Mouse (Mus musculus) neural tube, embryonic 13.5 days (tissue): ENCODE measurements around the gene Csnk1g2. TPM values are rescaled to one million over a fixed set of nuclear protein-coding genes. Genes with fewer than 3 reads are reported as not detected.

Experiments used
- ATAC-seq: fragments of 200-750 bp; cut with Nextera tagmentation; 2 replicates; pipeline ENCODE4 v1.8.0; 2017; ENCODE audit warnings: low read depth, mild to moderate bottlenecking, moderate TSS enrichment, moderate library complexity
- H3K27ac ChIP-seq: fragments of 300-500 bp; sonication (generic); replicated peaks from 2 replicates; pipeline ENCODE4 v1.5.1; 2015; ENCODE audit warnings: moderate library complexity, mild to moderate bottlenecking, inconsistent platforms
- H3K27me3 ChIP-seq: fragments of 300-500 bp; sonication (generic); 2 replicates; pipeline ENCODE4 v1.6.1; 2015; ENCODE audit warnings: mild to moderate bottlenecking, inconsistent platforms
- H3K36me3 ChIP-seq: fragments of 300-500 bp; sonication (generic); 2 replicates; pipeline ENCODE4 v1.6.1; 2015; ENCODE audit warnings: mild to moderate bottlenecking, inconsistent platforms
- H3K4me1 ChIP-seq: fragments of 300-500 bp; sonication (generic); replicated peaks from 2 replicates; pipeline ENCODE4 v1.6.1; 2015; ENCODE audit warnings: inconsistent platforms
- H3K4me2 ChIP-seq: fragments of 300-500 bp; sonication (generic); 2 replicates; pipeline ENCODE4 v1.6.1; 2015; ENCODE audit warnings: inconsistent platforms, mild to moderate bottlenecking, moderate library complexity
- H3K4me3 ChIP-seq: fragments of 300-500 bp; sonication (generic); 2 replicates; pipeline ENCODE4 v1.5.1; 2015; ENCODE audit warnings: mild to moderate bottlenecking, inconsistent platforms
- H3K9ac ChIP-seq: fragments of 300-500 bp; sonication (generic); 2 replicates; pipeline ENCODE4 v1.6.1; 2015; ENCODE audit warnings: moderate library complexity, mild to moderate bottlenecking, inconsistent platforms
- H3K9me3 ChIP-seq: fragments of 300-500 bp; sonication (generic); 2 replicates; pipeline ENCODE4 v1.6.1; 2016; ENCODE audit warnings: inconsistent platforms
- WGBS: fragments of 180-500 bp; shearing (Covaris S2); methylation state at CpG from one replicate; pipeline ENCODE4 v1.1.7; 2015; 5-methylcytosine and 5-hydroxymethylcytosine counted together
- polyA plus RNA-seq: library from polyadenylated mRNA; unstranded; fragments of >200 nt; fragmentation: Nextera tagmentation; extraction: Ambion mirVana; gene quantifications from 2 replicates; pipeline ENCODE4 v1.2.1, GENCODE M21; 2015

The Csnk1g2 gene
- polyA plus RNA-seq, result 98.0 and 110 TPM in 2 replicates

DNA sequence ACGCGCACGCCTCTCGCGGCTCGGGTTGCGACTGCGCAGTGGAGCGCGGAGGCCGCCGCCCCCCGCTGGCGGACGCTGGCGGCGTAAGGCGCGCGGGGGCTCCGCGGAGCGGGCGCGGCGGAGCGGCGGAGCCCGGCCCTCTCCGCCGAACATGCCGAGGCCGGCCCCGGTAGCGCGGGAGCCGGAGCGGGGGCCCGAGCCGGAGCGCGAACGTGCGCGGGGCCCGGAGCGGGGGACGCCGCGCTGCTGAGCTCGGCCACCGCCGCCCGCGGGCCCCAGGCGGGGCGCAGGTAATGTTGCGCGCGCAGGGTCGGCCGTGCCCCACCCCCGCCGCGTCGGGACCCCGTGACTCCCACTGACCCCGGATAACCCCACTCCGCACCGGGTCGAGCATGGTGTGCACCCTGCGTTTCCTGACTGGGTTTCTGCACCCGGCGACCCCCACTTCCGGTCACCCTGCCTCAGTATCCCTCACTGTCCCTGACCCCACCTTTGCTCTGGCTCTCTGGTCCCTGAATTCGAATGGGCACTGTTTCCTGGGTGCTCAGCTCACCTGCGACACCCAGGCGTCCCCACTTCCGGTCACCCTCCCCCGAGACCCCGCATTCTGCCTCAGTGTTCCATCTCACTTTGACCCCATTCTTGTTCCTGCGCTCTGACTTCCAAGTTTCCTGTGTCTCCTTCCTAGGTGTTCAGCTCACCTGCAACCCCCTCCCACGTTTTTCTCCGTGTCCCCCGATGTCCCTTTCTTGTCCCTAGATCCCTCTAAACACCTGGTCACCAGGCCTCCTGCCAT lies at the start of gene Csnk1g2:
TSS of gene Csnk1g2 (plus strand) at position 178 of the 796 bp plus-strand sequence.
- Histone ChIP-seq H3K4me3 (peak within 1 kb of the TSS; percentile 90), H3K27me3 (no peaks in the 10 kb centered on the region), H3K4me1 (peaks cover 47% of the 10 kb centered on the region), H3K27ac (peak within 1 kb of the TSS; percentile 96), H3K36me3 (no peaks in the 10 kb centered on the region), H3K4me2 (peak within 1 kb of the TSS; percentile 100), H3K9me3 (no peaks in the 10 kb centered on the region), H3K9ac (peak within 1 kb of the TSS; percentile 96)
- under 1% methylated on average over 82 of the region's 85 CpGs for WGBS
- ATAC-seq, result peak; percentile 26

GRCm38 (mm10) chr10:80573944-80574343 lies 48.7 kb upstream of the Csnk1g2 start:
- Histone ChIP-seq H3K9me3 (no peaks in the 10 kb centered on the region), H3K4me1 (peaks cover 87% of the 10 kb centered on the region), H3K4me2 (0 out of 2 replicates have a peak overlapping the region, but pooled peaks have one; percentile 14)

GRCm38 (mm10) chr10:80574896-80575295 lies 47.7 kb upstream of the Csnk1g2 start:
- no peak for ATAC-seq

More at GRCm38 (mm10) chr10:80573944-80574343, 48.7 kb upstream of the Csnk1g2 start:
- no peaks in the 10 kb centered on the region for H3K27me3 ChIP-seq
- H3K27ac ChIP-seq, result no peak overlapping the region
- WGBS, result 58% methylated on average over 9 of the region's 9 CpGs
- no peak for ATAC-seq
- peak overlapping the region; percentile 45 for H3K9ac ChIP-seq
- no peaks in the 10 kb centered on the region for H3K36me3 ChIP-seq
- H3K4me3 ChIP-seq, result no peak overlapping the region

DNA sequence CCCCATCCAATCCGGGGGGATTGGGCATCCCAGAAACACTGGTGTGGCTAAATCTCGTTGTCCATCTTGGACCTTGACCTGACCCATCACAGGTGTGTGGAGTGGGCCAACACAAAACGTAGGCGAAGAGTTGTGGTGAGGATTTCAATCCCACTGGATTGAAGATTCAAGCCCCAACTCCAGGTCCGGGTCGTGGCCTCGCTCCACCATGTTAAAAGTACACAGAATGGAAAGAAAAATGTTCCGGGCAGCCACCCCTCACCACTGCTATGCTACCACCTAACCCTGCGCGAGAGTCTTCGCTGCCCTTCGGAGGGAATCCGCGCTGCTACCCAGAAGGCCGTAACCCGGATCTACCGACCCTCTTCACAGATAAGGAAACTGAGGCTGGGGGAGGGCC lies 46.7 kb upstream of the Csnk1g2 start:
- no peaks in the 10 kb centered on the region for H3K9me3 ChIP-seq
- no peak for ATAC-seq
- peak overlapping the region; percentile 89 for H3K9ac ChIP-seq
- peak overlapping the region; percentile 63 for H3K4me3 ChIP-seq
- no peaks in the 10 kb centered on the region for H3K36me3 ChIP-seq
- H3K27me3 ChIP-seq, result no peaks in the 10 kb centered on the region
- H3K4me2 ChIP-seq, result peak overlapping the region; percentile 91
- peaks cover 72% of the 10 kb centered on the region for H3K4me1 ChIP-seq
- H3K27ac ChIP-seq, result no peak overlapping the region
- 15% methylated on average over 17 of the region's 17 CpGs for WGBS

More at GRCm38 (mm10) chr10:80574896-80575295, 47.7 kb upstream of the Csnk1g2 start:
- no peaks in the 10 kb centered on the region for H3K36me3 ChIP-seq
- H3K4me3 ChIP-seq, result 0 out of 2 replicates have a peak overlapping the region, but pooled peaks have one; percentile 63
- peak overlapping the region; percentile 39; the same call in 1 of the 2 replicates for H3K9ac ChIP-seq
- peak overlapping the region; percentile 91 for H3K4me2 ChIP-seq
- H3K4me1 ChIP-seq, result peaks cover 82% of the 10 kb centered on the region
- no peaks in the 10 kb centered on the region for H3K9me3 ChIP-seq
- H3K27me3 ChIP-seq, result no peaks in the 10 kb centered on the region
- 79% methylated on average over 3 of the region's 3 CpGs for WGBS
- H3K27ac ChIP-seq, result no peak overlapping the region

DNA sequence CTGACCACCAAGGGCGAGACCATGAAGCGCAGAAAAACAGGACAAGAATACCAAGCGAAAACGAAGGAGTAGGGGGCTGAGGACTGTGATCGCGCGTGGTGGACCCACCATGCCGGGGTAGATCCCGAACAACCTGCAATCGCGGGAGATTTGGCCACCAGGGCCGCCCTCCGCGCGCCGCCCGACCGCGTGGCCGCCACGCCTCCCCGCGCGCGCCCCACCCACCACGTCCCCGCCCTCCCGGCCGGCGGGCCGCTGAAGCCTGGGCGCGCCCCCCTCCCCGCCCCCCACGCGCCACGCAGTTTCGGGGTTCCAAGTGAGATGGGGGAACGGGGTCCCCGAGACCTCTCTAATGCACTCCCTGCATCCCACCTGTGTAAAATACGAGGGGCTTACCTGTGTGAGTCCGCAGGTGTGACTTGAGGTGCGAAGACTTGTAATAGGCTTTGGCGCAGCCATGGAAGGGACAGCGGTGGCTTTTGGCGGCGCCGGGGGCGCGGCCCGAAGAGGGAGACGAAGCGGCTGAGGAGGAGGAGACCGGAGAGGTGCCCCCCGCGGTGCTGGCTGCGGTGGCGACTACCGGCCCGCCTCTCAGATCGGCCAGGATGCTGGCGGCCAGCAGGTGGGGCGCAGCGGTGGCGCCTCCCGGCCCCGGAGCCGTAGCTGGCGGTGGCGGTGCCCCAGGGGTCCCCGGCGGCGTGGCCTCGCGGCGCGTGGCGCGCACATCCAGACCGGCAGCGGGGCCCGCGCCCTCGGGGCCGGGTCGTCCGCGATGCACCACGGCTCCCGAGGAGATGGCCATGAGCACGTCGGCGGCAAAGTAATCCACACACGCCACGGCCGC lies 46.1 kb upstream of the Csnk1g2 start:
- H3K4me2 ChIP-seq, result peak overlapping the region; percentile 91
- peaks cover 65% of the 10 kb centered on the region for H3K4me1 ChIP-seq
- peak overlapping the region; percentile 87 for H3K27ac ChIP-seq
- H3K4me3 ChIP-seq, result peak overlapping the region; percentile 63
- ATAC-seq, result peak; percentile 6
- H3K27me3 ChIP-seq, result no peaks in the 10 kb centered on the region
- H3K9me3 ChIP-seq, result no peaks in the 10 kb centered on the region
- H3K36me3 ChIP-seq, result peaks cover 6% of the 10 kb centered on the region; the same call in 1 of the 2 replicates
- peak overlapping the region; percentile 89 for H3K9ac ChIP-seq
- 1% methylated on average over 91 of the region's 96 CpGs for WGBS

GRCm38 (mm10) chr10:80577195-80578130 lies 45.2 kb upstream of the Csnk1g2 start, which contains the start of gene Klf16:
TSS of gene Klf16 (minus strand) at chr10:80577321.
- WGBS, result 1% methylated on average over 83 of the region's 97 CpGs
- H3K9ac ChIP-seq, result peak within 1 kb of the TSS; percentile 89
- no peaks in the 10 kb centered on the region for H3K9me3 ChIP-seq
- peak within 1 kb of the TSS; percentile 87 for H3K27ac ChIP-seq
- H3K4me3 ChIP-seq, result peak within 1 kb of the TSS; percentile 63
- H3K27me3 ChIP-seq, result no peaks in the 10 kb centered on the region
- peaks cover 10% of the 10 kb centered on the region; the same call in 1 of the 2 replicates for H3K36me3 ChIP-seq
- peaks cover 57% of the 10 kb centered on the region for H3K4me1 ChIP-seq
- H3K4me2 ChIP-seq, result peak within 1 kb of the TSS; percentile 91
- ATAC-seq, result peak; percentile 81

GRCm38 (mm10) chr10:80578131-80578750 lies 44.4 kb upstream of the Csnk1g2 start:
- peak overlapping the region; percentile 89 for H3K9ac ChIP-seq
- peaks cover 12% of the 10 kb centered on the region for H3K36me3 ChIP-seq
- no peaks in the 10 kb centered on the region for H3K9me3 ChIP-seq
- peak overlapping the region; percentile 87 for H3K27ac ChIP-seq
- peak overlapping the region; percentile 91 for H3K4me2 ChIP-seq
- ATAC-seq, result peak; percentile 11; the same call in 1 of the 2 replicates
- 0% methylated on average over 29 of the region's 29 CpGs for WGBS
- peaks cover 50% of the 10 kb centered on the region for H3K4me1 ChIP-seq
- peak overlapping the region; percentile 63 for H3K4me3 ChIP-seq
- no peaks in the 10 kb centered on the region for H3K27me3 ChIP-seq

DNA sequence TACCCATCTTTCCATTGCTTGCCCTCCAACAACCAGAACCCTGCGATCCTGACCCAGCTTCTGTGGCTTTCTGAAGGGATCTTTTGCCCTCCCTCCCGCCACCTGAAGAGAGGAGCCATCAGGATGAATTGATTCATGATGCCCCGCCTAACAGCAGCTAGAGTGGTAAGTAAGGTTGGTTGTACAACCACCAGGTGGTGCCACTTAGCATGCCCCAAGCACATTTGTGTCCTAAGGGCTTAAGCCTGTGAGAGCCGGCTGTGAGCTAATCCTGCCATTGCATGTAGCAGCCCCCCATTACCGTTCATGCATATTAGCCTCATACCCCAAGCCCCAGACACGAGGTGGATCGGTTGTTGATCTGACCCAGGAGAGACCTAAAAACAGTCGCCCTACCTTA lies 43.7 kb upstream of the Csnk1g2 start:
- Histone ChIP-seq H3K9me3 (no peaks in the 10 kb centered on the region), H3K4me1 (peaks cover 43% of the 10 kb centered on the region), H3K4me3 (peak overlapping the region; percentile 63), H3K9ac (0 out of 2 replicates have a peak overlapping the region, but pooled peaks have one; percentile 89), H3K4me2 (peak overlapping the region; percentile 91), H3K36me3 (peaks cover 19% of the 10 kb centered on the region), H3K27me3 (no peaks in the 10 kb centered on the region), H3K27ac (peak overlapping the region; percentile 87)
- 7% methylated on average over 8 of the region's 8 CpGs for WGBS
- ATAC-seq, result no peak

DNA sequence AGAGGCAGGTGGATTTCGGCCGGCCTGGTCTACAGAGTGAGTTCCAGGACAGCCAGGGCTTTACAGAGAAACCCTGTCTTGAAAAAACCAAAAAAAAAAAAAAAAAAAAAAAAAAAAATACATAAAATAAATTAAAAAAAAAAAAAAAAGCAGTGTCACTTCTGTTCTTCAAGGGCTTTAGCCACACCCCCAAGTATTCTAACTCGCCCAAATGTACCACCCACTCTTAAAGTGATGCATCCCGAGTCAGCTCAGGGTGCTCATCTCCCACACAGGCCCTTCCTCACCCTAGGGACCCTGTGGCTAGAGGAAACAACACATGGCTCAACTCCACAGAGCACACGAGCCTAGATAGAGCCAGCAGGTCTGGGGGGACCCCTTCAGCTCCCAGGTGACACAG lies 39.6 kb upstream of the Csnk1g2 start:
- 77% methylated on average over 5 of the region's 5 CpGs for WGBS
- Histone ChIP-seq H3K4me1 (peaks cover 40% of the 10 kb centered on the region), H3K4me2 (no peak overlapping the region), H3K27me3 (no peaks in the 10 kb centered on the region), H3K9ac (no peak overlapping the region), H3K4me3 (no peak overlapping the region), H3K36me3 (peaks cover 47% of the 10 kb centered on the region), H3K9me3 (no peaks in the 10 kb centered on the region), H3K27ac (no peak overlapping the region)
- ATAC-seq, result no peak

GRCm38 (mm10) chr10:80584045-80584488 lies 38.6 kb upstream of the Csnk1g2 start:
- ATAC-seq, result no peak
- no peak overlapping the region for H3K9ac ChIP-seq
- H3K9me3 ChIP-seq, result no peaks in the 10 kb centered on the region
- no peaks in the 10 kb centered on the region for H3K27me3 ChIP-seq
- peaks cover 40% of the 10 kb centered on the region for H3K4me1 ChIP-seq
- 62% methylated on average over 12 of the region's 12 CpGs for WGBS
- H3K36me3 ChIP-seq, result peaks cover 47% of the 10 kb centered on the region
- no peak overlapping the region for H3K4me3 ChIP-seq
- no peak overlapping the region for H3K4me2 ChIP-seq
- H3K27ac ChIP-seq, result no peak overlapping the region
